In genomic region chr1:158400898-158401297, GRCm38 (mm10) we compare ENCODE assay signal across 23 mouse cellular contexts. TPM values are rescaled to one million over a fixed set of nuclear protein-coding genes. Genes with fewer than 3 reads are reported as not detected.
DNase-seq lines count a peak whose midpoint lies in the region; ATAC-seq lines count a peak whose summit lies in the region.
"Had no signal": no experiment of that assay in that cellular context is flagged by ENCODE, and none has a peak within 500 bp of the region (broad histone marks: within the 10 kb centered on the region; RNA-seq: fewer than 3 reads in every experiment).

No protein-coding gene starts in this region.

- H3K4me2 ChIP-seq in neural tube, embryonic 13.5 days = no peak overlapping the region
- H3K4me2 ChIP-seq in forebrain, embryonic 15.5 days (replicated peaks) = no peak overlapping the region
- no peak overlapping the region for H3K4me2 ChIP-seq in neural tube, embryonic 15.5 days
- H3K4me2 ChIP-seq: embryonic facial prominence, embryonic 15.5 days; heart, embryonic 15.5 days; hindbrain, embryonic 13.5 days had no signal

- H3K4me1 ChIP-seq in neural tube, embryonic 13.5 days (replicated peaks) = peaks cover 33% of the 10 kb centered on the region
- peaks cover 29% of the 10 kb centered on the region for H3K4me1 ChIP-seq in forebrain, embryonic 15.5 days
- H3K4me1 ChIP-seq in neural tube, embryonic 15.5 days = peaks cover 17% of the 10 kb centered on the region
- H3K4me1 ChIP-seq: embryonic facial prominence, embryonic 15.5 days; heart, embryonic 10.5 days; heart, embryonic 15.5 days had no signal

- no peak for DNase-seq in frontal cortex, postnatal 36 days (ENCODE audit: low spot score in 2 of 2)
- no peak for DNase-seq in neural tube, embryonic 10.5 days (ENCODE audit: extremely low spot score, low spot score)
- DNase-seq in adipocyte (ENCODE audit: low spot score) = no peak
- DNase-seq in cerebellum, adult 11-12 months = no peak
- DNase-seq: adrenal gland, postnatal 10 days; cerebellum, adult 8-10 months; cerebellum, postnatal 14 days; embryo, embryonic 11 days; gastrocnemius, postnatal 10 days; heart, adult 18-20 months; heart, postnatal 14 days; kidney, adult 8-10 months had no signal

- H3K27ac ChIP-seq in neural tube, embryonic 13.5 days (replicated peaks) = peak overlapping the region; percentile 35; the same call in 1 of the 2 replicates
- H3K27ac ChIP-seq in forebrain, embryonic 15.5 days (replicated peaks) = peak overlapping the region; percentile 52
- H3K27ac ChIP-seq in neural tube, embryonic 15.5 days (replicated peaks) = no peak overlapping the region
- H3K27ac ChIP-seq: embryonic facial prominence, embryonic 15.5 days; heart, embryonic 10.5 days; heart, embryonic 15.5 days; hindbrain, embryonic 13.5 days had no signal

- no peak overlapping the region for H3K9ac ChIP-seq in neural tube, embryonic 13.5 days
- no peak overlapping the region for H3K9ac ChIP-seq in forebrain, embryonic 15.5 days (replicated peaks)
- H3K9ac ChIP-seq in neural tube, embryonic 15.5 days (replicated peaks) = no peak overlapping the region
- H3K9ac ChIP-seq: embryonic facial prominence, embryonic 15.5 days; heart, embryonic 15.5 days; hindbrain, embryonic 13.5 days had no signal

- ATAC-seq in frontal cortex, adult (ENCODE audit: low TSS enrichment) = peak; percentile 42
- ATAC-seq in neural tube, embryonic 13.5 days (ENCODE audit: low read depth) = 0 out of 2 replicates have a peak, but pooled peaks have one; percentile 51
- peak; percentile 84 for ATAC-seq in forebrain, embryonic 15.5 days (replicated peaks)
- ATAC-seq in neural tube, embryonic 15.5 days (ENCODE audit: low FRiP score) = peak; percentile 56; the same call in 1 of the 2 replicates
- ATAC-seq: intestine, embryonic 16.5 days had no signal

- no peaks in the 10 kb centered on the region for H3K9me3 ChIP-seq in neural tube, embryonic 13.5 days
- H3K9me3 ChIP-seq in forebrain, embryonic 15.5 days = no peaks in the 10 kb centered on the region
- H3K9me3 ChIP-seq in neural tube, embryonic 15.5 days (replicated peaks) = no peaks in the 10 kb centered on the region
- H3K9me3 ChIP-seq: embryonic facial prominence, embryonic 15.5 days; heart, embryonic 10.5 days; heart, embryonic 15.5 days; hindbrain, embryonic 13.5 days had no signal

- H3K27me3 ChIP-seq in neural tube, embryonic 13.5 days = no peaks in the 10 kb centered on the region
- no peaks in the 10 kb centered on the region for H3K27me3 ChIP-seq in forebrain, embryonic 15.5 days
- H3K27me3 ChIP-seq in neural tube, embryonic 15.5 days (replicated peaks) = no peaks in the 10 kb centered on the region
- H3K27me3 ChIP-seq: CH12.LX; embryonic facial prominence, embryonic 15.5 days; heart, embryonic 15.5 days; hindbrain, embryonic 13.5 days had no signal

- no peak overlapping the region for H3K4me3 ChIP-seq in neural tube, embryonic 13.5 days
- H3K4me3 ChIP-seq in forebrain, embryonic 15.5 days = no peak overlapping the region
- H3K4me3 ChIP-seq in neural tube, embryonic 15.5 days (replicated peaks) = no peak overlapping the region
- H3K4me3 ChIP-seq: embryonic facial prominence, embryonic 15.5 days; erythroblast, embryonic 14.5 days; heart, embryonic 10.5 days; heart, embryonic 15.5 days; hindbrain, embryonic 13.5 days had no signal

- WGBS in neural tube, embryonic 13.5 days = 49% methylated on average over 2 of the region's 2 CpGs
- WGBS in forebrain, embryonic 15.5 days = 26% methylated on average over 2 of the region's 2 CpGs
- 25% methylated on average over 2 of the region's 2 CpGs for WGBS in neural tube, embryonic 15.5 days

- no peaks in the 10 kb centered on the region for H3K36me3 ChIP-seq in neural tube, embryonic 13.5 days
- H3K36me3 ChIP-seq in forebrain, embryonic 15.5 days = no peaks in the 10 kb centered on the region
- no peaks in the 10 kb centered on the region for H3K36me3 ChIP-seq in neural tube, embryonic 15.5 days
- H3K36me3 ChIP-seq: embryonic facial prominence, embryonic 15.5 days; heart, embryonic 10.5 days; heart, embryonic 15.5 days; hindbrain, embryonic 13.5 days had no signal

RNA-seq across cellular contexts. Expression of gene Astn1, which starts 38.8 kb away (rescaled TPM):
- 29.3 and 29.5 TPM in 2 replicates for polyA plus RNA-seq in neural tube, embryonic 13.5 days (2015; fragmentation: Nextera tagmentation; extraction: Ambion mirVana)
- 34.5 and 35.2 TPM in 2 replicates for polyA plus RNA-seq in forebrain, embryonic 15.5 days (2015; fragmentation: Nextera tagmentation; extraction: Ambion mirVana)
- 34.3 and 39.5 TPM in 2 replicates for polyA plus RNA-seq in neural tube, embryonic 15.5 days (2015; fragmentation: Nextera tagmentation; extraction: Ambion mirVana)

RNA-seq across cellular contexts. Expression of gene Brinp2, which starts 44.8 kb away (rescaled TPM):
- 14.9 and 15.4 TPM in 2 replicates for polyA plus RNA-seq in neural tube, embryonic 13.5 days (2015; fragmentation: Nextera tagmentation; extraction: Ambion mirVana)
- 42.0 and 43.9 TPM in 2 replicates for polyA plus RNA-seq in forebrain, embryonic 15.5 days (2015; fragmentation: Nextera tagmentation; extraction: Ambion mirVana)
- 24.9 and 27.0 TPM in 2 replicates for polyA plus RNA-seq in neural tube, embryonic 15.5 days (2015; fragmentation: Nextera tagmentation; extraction: Ambion mirVana)
- polyA plus RNA-seq: erythroblast, embryonic 14.5 days had no signal
